Mouse (Mus musculus): ENCODE results near the gene Btbd2. TPM values are rescaled to one million over a fixed set of nuclear protein-coding genes. Genes with fewer than 3 reads are reported as not detected.

Gene Btbd2
- total and polyA plus RNA-seq, 3 experiments, result 43.1 to 81.8 TPM; not detected in 1

DNA sequence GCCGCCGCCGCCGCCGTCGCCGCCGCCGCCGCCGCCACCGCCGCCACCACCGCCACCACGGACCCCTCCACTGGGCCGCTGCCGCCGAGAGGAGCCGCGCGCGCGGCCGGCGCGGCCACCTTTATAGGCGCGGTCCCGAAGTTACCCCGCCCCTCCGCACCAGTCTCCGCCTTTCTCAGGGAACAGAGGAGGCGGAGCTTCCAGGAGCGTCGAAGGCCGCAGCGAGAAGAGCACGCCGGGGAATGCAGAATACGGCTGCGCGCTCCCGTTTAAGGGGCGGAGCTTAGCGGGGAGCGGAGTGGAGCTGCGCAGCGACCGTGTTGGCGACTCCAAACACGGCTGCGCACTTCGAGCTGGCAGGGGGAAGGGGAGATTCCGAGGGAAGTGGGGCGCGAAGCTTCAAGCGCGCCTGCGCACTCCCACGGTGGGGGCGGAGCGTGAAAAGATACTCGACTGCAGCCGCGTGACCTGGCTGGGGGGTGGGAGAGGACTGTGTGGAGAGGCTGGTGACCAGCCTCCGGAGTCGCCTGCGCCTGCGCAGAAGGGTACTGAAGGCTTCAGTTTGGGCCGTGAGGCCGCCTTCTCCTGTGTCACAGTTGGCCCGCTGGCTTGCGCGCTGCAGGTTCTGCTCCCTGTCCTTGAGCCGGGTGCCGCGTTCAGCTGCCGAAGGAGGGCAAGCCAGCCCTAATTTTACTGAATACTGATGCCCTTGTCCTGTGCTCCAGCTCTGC is 19.5 kb upstream of the Btbd2 start (continued):
- TF ChIP-seq JUND (IDR thresholded peaks at IDR 0.05; ENCODE audit: low read depth, low read length), result no peak
- peak; percentile 88; the same call in 1 of the 2 replicates for TF ChIP-seq POLR2AphosphoS5 (IDR thresholded peaks at IDR 0.05; ENCODE audit: borderline replicate concordance, low read depth, low read length)
- no peak for TF ChIP-seq USF2 (IDR thresholded peaks at IDR 0.05; ENCODE audit: borderline replicate concordance in 1 of 2, insufficient read depth in 1 of 2, low read depth in 1 of 2, low read length in 2 of 2)
- peak; percentile 95 for TF ChIP-seq NELFE (IDR thresholded peaks at IDR 0.05; ENCODE audit: low read depth, low read length)
- TF ChIP-seq CTCF (IDR thresholded peaks at IDR 0.05 in 2 of 3, conservative IDR thresholded peaks at IDR 0.05 in 1 of 3; ENCODE audit: control insufficient read depth in 1 of 3, insufficient read depth in 1 of 3, low read depth in 2 of 3, low read length in 3 of 3, poor library complexity in 1 of 3, severe bottlenecking in 1 of 3), result 0 out of 6 replicates have a peak, but pooled peaks of 1 of the 3 experiments have one; percentile 3
- TF ChIP-seq MXI1 (IDR thresholded peaks at IDR 0.05; ENCODE audit: low read depth, low read length), result peak; percentile 71
- TF ChIP-seq SMC3 (IDR thresholded peaks at IDR 0.05; ENCODE audit: low read depth, low read length), result no peak
- 0 out of 2 replicates have a peak, but pooled peaks have one; percentile 28 for TF ChIP-seq RCOR1 (IDR thresholded peaks at IDR 0.05; ENCODE audit: low read depth, low read length)
- peak; percentile 75; the same call in 1 of the 2 replicates for TF ChIP-seq MYC (IDR thresholded peaks at IDR 0.05; ENCODE audit: low read depth, low read length)
- no peak for TF ChIP-seq E2F4 (IDR thresholded peaks at IDR 0.05; ENCODE audit: borderline replicate concordance, low read depth, low read length)

DNA sequence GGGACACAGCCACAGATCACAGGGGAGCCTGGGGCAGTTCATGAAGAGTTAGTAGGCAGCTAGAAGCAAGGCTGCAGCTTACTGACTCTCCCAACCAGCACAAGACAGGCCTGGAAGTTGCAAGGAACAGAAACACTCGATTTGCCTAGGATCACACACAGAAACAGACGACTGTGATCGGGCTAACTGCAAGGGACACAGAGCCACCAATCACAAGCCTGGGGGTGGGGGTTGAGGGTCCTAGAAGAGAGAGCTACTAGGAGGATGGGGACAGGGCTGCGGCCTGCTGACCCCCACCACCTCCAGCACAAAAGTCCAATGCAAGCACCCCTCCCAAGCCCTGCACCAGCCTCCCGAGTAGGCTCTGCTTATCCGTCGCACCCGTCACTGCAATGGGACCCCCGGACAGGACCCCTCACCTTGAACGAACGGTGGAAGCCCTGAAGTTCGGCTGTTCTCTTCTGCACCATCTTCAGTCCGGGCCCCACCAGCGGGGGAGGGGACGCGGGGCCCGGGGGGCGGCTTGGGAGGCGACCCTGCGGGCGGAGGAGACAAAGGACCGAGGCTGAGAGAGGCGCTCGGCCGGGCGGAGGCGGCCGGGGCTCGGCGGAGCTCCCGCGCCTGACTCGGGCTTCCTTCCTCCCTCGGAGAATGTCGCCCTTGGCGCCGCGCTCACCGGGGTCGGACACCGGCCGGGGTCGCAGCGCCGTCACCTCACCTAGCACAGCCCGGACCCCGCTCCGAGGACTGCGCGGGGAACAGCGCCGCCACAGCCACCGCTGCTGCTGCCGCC is 18.7 kb upstream of the Btbd2 start:
- Histone ChIP-seq H3K4me1 (ENCODE audit: control insufficient read depth in 1 of 2, insufficient read depth in 2 of 2, low read length in 2 of 2) (peaks cover 9 to 31% of the 10 kb centered on the region in 2 experiments), H3K9me3 (replicated peaks; ENCODE audit: insufficient read depth, low read length) (no peaks in the 10 kb centered on the region)

DNA sequence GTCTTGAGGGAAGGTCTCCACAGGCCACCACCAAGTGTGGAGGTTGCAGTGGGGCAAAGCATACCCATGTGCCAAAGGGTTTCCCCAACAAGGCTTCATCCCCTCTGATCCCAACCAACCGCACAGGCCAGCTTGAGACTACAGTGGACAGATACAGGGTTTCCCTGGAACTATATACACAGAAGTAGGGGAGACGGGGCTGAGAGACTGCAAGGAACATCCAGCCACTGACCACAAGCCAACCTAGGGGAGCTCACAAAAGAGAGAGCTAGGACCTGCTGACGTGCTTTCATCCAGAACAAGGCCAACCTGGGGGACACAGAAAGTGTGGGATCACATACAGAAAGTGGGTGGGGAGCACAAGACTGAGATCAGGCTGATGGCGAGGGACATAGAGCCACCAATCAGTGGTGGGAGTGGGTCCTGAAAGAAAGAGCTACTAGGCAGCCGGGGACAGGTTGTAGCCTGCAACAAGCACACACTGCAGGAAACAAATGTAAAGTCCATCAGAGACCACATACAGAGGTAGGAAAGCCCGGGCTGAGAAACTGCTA is 18.1 kb upstream of the Btbd2 start:
- Histone ChIP-seq H3K27me3 (ENCODE audit: control insufficient read depth in 1 of 2, insufficient read depth in 2 of 2, low read length in 2 of 2) (no peaks in the 10 kb centered on the region), H3K9ac (ENCODE audit: control insufficient read depth, low read depth, low read length, poor library complexity, severe bottlenecking) (peak overlapping the region; percentile 91), H3K79me2 (ENCODE audit: control insufficient read depth, insufficient read depth, low read length, poor library complexity) (peaks cover 49% of the 10 kb centered on the region), H3K27ac (ENCODE audit: control insufficient read depth, low read depth, low read length) (peak overlapping the region; percentile 44), H3K4me1 (ENCODE audit: control insufficient read depth in 1 of 2, insufficient read depth in 2 of 2, low read length in 2 of 2) (peaks cover 7 to 25% of the 10 kb centered on the region in 2 experiments), H3K36me3 (ENCODE audit: control insufficient read depth in 1 of 2, insufficient read depth in 2 of 2, low read length in 2 of 2) (peaks cover 0 to 23% of the 10 kb centered on the region in 2 experiments; a peak in 3 of 4 replicates), H3K9me3 (replicated peaks; ENCODE audit: insufficient read depth, low read length) (no peaks in the 10 kb centered on the region), H3K4me3 (ENCODE audit: control insufficient read depth in 1 of 2, insufficient read depth in 1 of 2, low read depth in 2 of 2, low read length in 2 of 2) (peak overlapping the region; percentile 80 to 95)
- peak; percentile 66 for DNase-seq (ENCODE audit: low read depth, low spot score)
- TF ChIP-seq MXI1 (IDR thresholded peaks at IDR 0.05; ENCODE audit: low read depth, low read length), result peak; percentile 39; the same call in 1 of the 2 replicates
- no peak for TF ChIP-seq RAD21 (IDR thresholded peaks at IDR 0.05; ENCODE audit: low read depth, low read length)

More for the DNA sequence above, 18.7 kb upstream of the Btbd2 start:
- TF ChIP-seq E2F4 (IDR thresholded peaks at IDR 0.05; ENCODE audit: borderline replicate concordance, low read depth, low read length), result no peak
- TF ChIP-seq MXI1 (IDR thresholded peaks at IDR 0.05; ENCODE audit: low read depth, low read length), result peak; percentile 16; the same call in 1 of the 2 replicates
- TF ChIP-seq MAZ (IDR thresholded peaks at IDR 0.05; ENCODE audit: low read depth, low read length), result 0 out of 2 replicates have a peak, but pooled peaks have one; percentile 27
- TF ChIP-seq SIN3A (IDR thresholded peaks at IDR 0.05; ENCODE audit: low read length), result peak; percentile 11
- Histone ChIP-seq H3K27me3 (ENCODE audit: control insufficient read depth in 1 of 2, insufficient read depth in 2 of 2, low read length in 2 of 2) (no peaks in the 10 kb centered on the region), H3K9ac (ENCODE audit: control insufficient read depth, low read depth, low read length, poor library complexity, severe bottlenecking) (peak overlapping the region; percentile 91), H3K36me3 (ENCODE audit: control insufficient read depth in 1 of 2, insufficient read depth in 2 of 2, low read length in 2 of 2) (peaks cover 0 to 25% of the 10 kb centered on the region in 2 experiments; a peak in 3 of 4 replicates), H3K4me3 (ENCODE audit: control insufficient read depth in 1 of 2, insufficient read depth in 1 of 2, low read depth in 2 of 2, low read length in 2 of 2) (peak overlapping the region; percentile 80 to 95), H3K27ac (ENCODE audit: control insufficient read depth, low read depth, low read length) (peak overlapping the region; percentile 44), H3K79me2 (ENCODE audit: control insufficient read depth, insufficient read depth, low read length, poor library complexity) (peaks cover 49% of the 10 kb centered on the region)
- DNase-seq (ENCODE audit: low read depth, low spot score), result peak; percentile 66
